ENCODE assay signal across 17 mouse cellular contexts in the genomic region with DNA sequence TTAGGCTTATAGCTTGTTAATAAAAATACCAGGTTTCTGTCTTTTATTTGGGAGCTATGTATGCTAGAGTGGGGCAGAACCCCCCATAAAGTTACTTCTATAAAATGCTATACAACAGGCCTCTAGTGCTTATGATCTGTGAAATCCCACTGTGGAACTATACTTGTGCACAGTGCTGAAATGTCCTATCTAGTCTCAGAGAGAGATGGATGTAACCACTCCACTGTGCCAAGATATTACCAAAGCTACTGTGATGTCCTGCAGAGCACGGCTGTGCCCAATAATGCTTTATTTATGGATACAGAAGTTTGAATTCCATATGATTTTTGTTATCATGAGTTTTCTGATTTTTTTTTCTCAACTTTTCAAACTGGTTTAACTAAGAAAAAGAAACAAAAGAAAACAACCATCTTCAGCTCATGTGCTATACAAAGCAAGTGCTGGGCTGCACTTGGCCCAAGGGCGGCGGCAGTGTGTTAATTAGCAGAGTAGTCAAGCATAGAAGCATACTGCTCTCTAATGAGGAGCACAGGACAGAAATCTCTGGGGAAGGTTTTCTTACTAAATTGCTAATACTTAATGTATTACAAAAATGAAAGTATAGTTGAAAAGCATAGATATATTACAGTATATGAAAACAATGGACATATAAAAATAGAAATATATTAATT. TPM values are rescaled to one million over a fixed set of nuclear protein-coding genes. Genes with fewer than 3 reads are reported as not detected.
DNase-seq lines count a peak whose midpoint lies in the region; ATAC-seq lines count a peak whose summit lies in the region.
"Had no signal": no experiment of that assay in that cellular context is flagged by ENCODE, and none has a peak within 500 bp of the region (broad histone marks: within the 10 kb centered on the region; RNA-seq: fewer than 3 reads in every experiment).

No protein-coding gene starts in this region.

- WGBS in hindbrain, embryonic 16.5 days, result 65% methylated on average over 3 of the region's 3 CpGs
- 93% methylated on average over 3 of the region's 3 CpGs for WGBS in hindbrain, embryonic 10.5 days
- 82% methylated on average over 3 of the region's 3 CpGs for whole genome bisulfite sequencing in midbrain, embryonic 14.5 days
- 84% methylated on average over 3 of the region's 3 CpGs for WGBS in midbrain, embryonic 15.5 days

- ATAC-seq in hindbrain, embryonic 16.5 days, result peak; percentile 61; the same call in 1 of the 2 replicates
- ATAC-seq in midbrain, embryonic 14.5 days (ENCODE audit: low FRiP score, low TSS enrichment), result no peak
- no peak for ATAC-seq in midbrain, embryonic 15.5 days (replicated peaks)
- no peak for ATAC-seq in CD4-positive, CD25-positive, alpha-beta regulatory T cell, adult 4 months
- ATAC-seq: intestine, embryonic 15.5 days had no signal

- no peak overlapping the region for H3K4me2 ChIP-seq in hindbrain, embryonic 16.5 days (ENCODE audit: low read length)
- no peak overlapping the region for H3K4me2 ChIP-seq in midbrain, embryonic 14.5 days (ENCODE audit: low read length)
- no peak overlapping the region for H3K4me2 ChIP-seq in midbrain, embryonic 15.5 days
- H3K4me2 ChIP-seq: embryonic facial prominence, embryonic 15.5 days; heart, embryonic 12.5 days; intestine, embryonic 15.5 days had no signal

- no peak overlapping the region for H3K9ac ChIP-seq in hindbrain, embryonic 16.5 days (ENCODE audit: low read depth, low read length)
- H3K9ac ChIP-seq in midbrain, embryonic 14.5 days (replicated peaks; ENCODE audit: low read length), result no peak overlapping the region
- H3K9ac ChIP-seq in midbrain, embryonic 15.5 days, result no peak overlapping the region
- H3K9ac ChIP-seq: embryonic facial prominence, embryonic 15.5 days; heart, embryonic 12.5 days; intestine, embryonic 15.5 days had no signal

- no peaks in the 10 kb centered on the region for H3K9me3 ChIP-seq in hindbrain, embryonic 16.5 days (ENCODE audit: control insufficient read depth, low read length)
- H3K9me3 ChIP-seq in hindbrain, embryonic 10.5 days, result no peaks in the 10 kb centered on the region
- no peaks in the 10 kb centered on the region for H3K9me3 ChIP-seq in midbrain, embryonic 14.5 days (ENCODE audit: control insufficient read depth, low read length)
- no peaks in the 10 kb centered on the region for H3K9me3 ChIP-seq in midbrain, embryonic 15.5 days
- H3K9me3 ChIP-seq: embryonic facial prominence, embryonic 15.5 days; forebrain, embryonic 10.5 days; heart, embryonic 12.5 days; intestine, embryonic 15.5 days had no signal

- no peaks in the 10 kb centered on the region for H3K27me3 ChIP-seq in hindbrain, embryonic 16.5 days (replicated peaks; ENCODE audit: control insufficient read depth, insufficient read depth, low read length)
- no peaks in the 10 kb centered on the region for H3K27me3 ChIP-seq in hindbrain, embryonic 10.5 days (ENCODE audit: insufficient read depth, poor library complexity, severe bottlenecking)
- H3K27me3 ChIP-seq in midbrain, embryonic 14.5 days (ENCODE audit: control insufficient read depth, insufficient read depth, low read length), result no peaks in the 10 kb centered on the region
- H3K27me3 ChIP-seq in midbrain, embryonic 15.5 days (replicated peaks), result no peaks in the 10 kb centered on the region
- H3K27me3 ChIP-seq: embryonic facial prominence, embryonic 15.5 days; heart, embryonic 12.5 days; intestine, embryonic 15.5 days had no signal

- H3K4me3 ChIP-seq in hindbrain, embryonic 16.5 days (ENCODE audit: low read length), result no peak overlapping the region
- H3K4me3 ChIP-seq in hindbrain, embryonic 10.5 days, result no peak overlapping the region
- no peak overlapping the region for H3K4me3 ChIP-seq in midbrain, embryonic 14.5 days (replicated peaks; ENCODE audit: low read depth, low read length)
- H3K4me3 ChIP-seq in midbrain, embryonic 15.5 days, result no peak overlapping the region
- H3K4me3 ChIP-seq: embryonic facial prominence, embryonic 15.5 days; erythroblast, embryonic 14.5 days; forebrain, embryonic 10.5 days; gastrocnemius, adult 2 months; heart, embryonic 12.5 days; intestine, embryonic 15.5 days had no signal

- H3K4me1 ChIP-seq in hindbrain, embryonic 16.5 days (ENCODE audit: control insufficient read depth, insufficient read depth, low read depth, low read length), result no peaks in the 10 kb centered on the region
- no peaks in the 10 kb centered on the region for H3K4me1 ChIP-seq in hindbrain, embryonic 10.5 days (replicated peaks)
- H3K4me1 ChIP-seq in midbrain, embryonic 14.5 days (ENCODE audit: control insufficient read depth, insufficient read depth, low read length), result no peaks in the 10 kb centered on the region
- no peaks in the 10 kb centered on the region for H3K4me1 ChIP-seq in midbrain, embryonic 15.5 days
- H3K4me1 ChIP-seq: embryonic facial prominence, embryonic 15.5 days; forebrain, embryonic 10.5 days; intestine, embryonic 15.5 days had no signal

- DNase-seq in cerebellum, postnatal 10 days, result peak; percentile 13 to 24
- DNase-seq in cerebellum, adult 9-10 months, result no peak
- no peak for DNase-seq in hindbrain, embryonic 10.5 days (ENCODE audit: low spot score)
- DNase-seq in midbrain, embryonic 14.5 days, result peak; percentile 30
- DNase-seq: adrenal gland, adult 2 months; adrenal gland, postnatal 25 days; gastrocnemius, adult 2 months; gastrocnemius, postnatal 25 days; kidney, adult 18-20 months had no signal

- peaks cover 6% of the 10 kb centered on the region; the same call in 1 of the 2 replicates for H3K36me3 ChIP-seq in hindbrain, embryonic 16.5 days (ENCODE audit: control insufficient read depth, insufficient read depth, low read length)
- peaks cover 66% of the 10 kb centered on the region for H3K36me3 ChIP-seq in hindbrain, embryonic 10.5 days
- H3K36me3 ChIP-seq in midbrain, embryonic 14.5 days (ENCODE audit: control insufficient read depth, insufficient read depth, low read length), result peaks cover 47% of the 10 kb centered on the region
- H3K36me3 ChIP-seq in midbrain, embryonic 15.5 days (replicated peaks), result peaks cover 8% of the 10 kb centered on the region
- H3K36me3 ChIP-seq: embryonic facial prominence, embryonic 15.5 days; intestine, embryonic 15.5 days had no signal

- H3K27ac ChIP-seq in hindbrain, embryonic 16.5 days (ENCODE audit: low read depth, low read length), result no peak overlapping the region
- H3K27ac ChIP-seq in hindbrain, embryonic 10.5 days, result no peak overlapping the region
- no peak overlapping the region for H3K27ac ChIP-seq in midbrain, embryonic 14.5 days (replicated peaks; ENCODE audit: low read depth, low read length)
- H3K27ac ChIP-seq in midbrain, embryonic 15.5 days, result no peak overlapping the region
- H3K27ac ChIP-seq: embryonic facial prominence, embryonic 15.5 days; forebrain, embryonic 10.5 days; gastrocnemius, adult 2 months; intestine, embryonic 15.5 days had no signal

RNA-seq across cellular contexts. Expression of gene Zc3h14, which starts 57.4 kb away (rescaled TPM):
- 95.0 and 95.8 TPM in 2 replicates for polyA plus RNA-seq in hindbrain, embryonic 16.5 days (2015; fragmentation: Nextera tagmentation; extraction: Ambion mirVana)
- 119 and 133 TPM in 2 replicates for polyA plus RNA-seq in hindbrain, embryonic 10.5 days (2016; fragmentation: Nextera tagmentation; extraction: Ambion mirVana)
- polyA plus RNA-seq in midbrain, embryonic 14.5 days (2014; fragmentation: Nextera tagmentation; extraction: Ambion mirVana), result 99.5 and 135 TPM in 2 replicates
- 105 and 106 TPM in 2 replicates for polyA plus RNA-seq in midbrain, embryonic 15.5 days (2015; fragmentation: Nextera tagmentation; extraction: Ambion mirVana)
- 10 to 100 TPM; 35.2 to 39.0 TPM for polyA plus RNA-seq in CD4-positive, CD25-positive, alpha-beta regulatory T cell, adult 4 months (2017; shearing (Covaris generic))

Comparison
In these comparisons a context has a peak if more than half of its experiments do, and no peak if none do; other contexts are left out.
1. DNase-seq: peak in cerebellum, postnatal 10 days (2 of 2) and midbrain, embryonic 14.5 days (single experiment); none in cerebellum, adult 9-10 months (single experiment) and hindbrain, embryonic 10.5 days (single experiment).